Mouse (Mus musculus) bone marrow macrophage, adult 2 months (primary cell): ENCODE measurements around the gene Nup214. TPM values are rescaled to one million over a fixed set of nuclear protein-coding genes. Genes with fewer than 3 reads are reported as not detected.

Experiments used
- H3K27ac ChIP-seq: 2 replicates; pipeline ENCODE4 v1.5.1; 2012; ENCODE audit warnings: low read depth, low read length; ENCODE audit not compliant: insufficient read depth
- H3K4me1 ChIP-seq: 2 replicates; pipeline ENCODE4 v1.6.1; 2012; ENCODE audit warnings: low read length; ENCODE audit not compliant: control insufficient read depth, insufficient read depth
- H3K4me3 ChIP-seq: 2 replicates; pipeline ENCODE4 v1.5.1; 2012; ENCODE audit warnings: mild to moderate bottlenecking, low read length, moderate library complexity; ENCODE audit not compliant: insufficient read depth
- CTCF ChIP-seq: IDR thresholded peaks from 2 replicates; pipeline ENCODE4 v1.5.1; 2012; ENCODE audit warnings: low read depth, mild to moderate bottlenecking, low read length, moderate library complexity
- POLR2A ChIP-seq: IDR thresholded peaks from 2 replicates; pipeline ENCODE4 v1.6.1; 2012; ENCODE audit warnings: mild to moderate bottlenecking, low read depth, low read length, borderline replicate concordance
- polyA plus RNA-seq: library from polyadenylated mRNA; stranded (reverse); fragments of >200 nt; gene quantifications from 2 replicates; pipeline ENCODE4 v1.2.4, GENCODE M21; 2012; ENCODE audit not compliant: missing spikeins, insufficient read depth, insufficient read length

Gene Nup214
- polyA plus RNA-seq, 1 experiment, result 47.3 TPM

DNA sequence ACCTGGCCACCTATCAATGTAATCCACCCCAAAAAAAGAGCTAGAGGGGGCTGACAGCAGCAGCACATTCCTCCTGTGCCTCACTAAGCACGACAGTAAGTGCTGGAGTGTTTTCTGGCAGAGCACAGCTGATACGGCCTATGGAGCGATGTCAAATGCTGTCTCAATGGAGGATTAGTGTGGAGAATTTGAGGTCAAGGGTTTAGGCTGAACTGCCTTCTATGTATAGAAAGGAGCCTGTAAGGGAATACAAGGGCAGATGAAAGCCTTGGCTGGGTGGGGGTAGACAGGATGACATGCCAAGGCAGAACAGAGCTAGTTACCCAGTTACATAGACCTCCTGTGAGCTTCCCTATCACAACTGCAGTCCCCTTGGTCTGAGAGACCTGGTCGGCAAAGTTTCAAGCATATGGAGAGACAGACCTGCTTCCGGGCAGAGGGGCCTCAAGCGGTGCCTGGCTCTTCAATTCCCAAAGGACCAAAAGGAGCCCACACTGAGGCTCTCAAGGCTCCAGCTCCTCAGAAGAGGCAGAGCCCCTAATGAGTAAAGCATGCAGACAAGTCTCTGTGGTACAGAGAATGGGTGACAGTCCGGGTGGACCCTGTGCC is 81.2 kb downstream of the Nup214 start:
- Histone ChIP-seq H3K4me3 (no peak overlapping the region), H3K27ac (no peak overlapping the region), H3K4me1 (peaks cover 4% of the 10 kb centered on the region)
- no peak for TF ChIP-seq POLR2A
- TF ChIP-seq CTCF, result no peak

DNA sequence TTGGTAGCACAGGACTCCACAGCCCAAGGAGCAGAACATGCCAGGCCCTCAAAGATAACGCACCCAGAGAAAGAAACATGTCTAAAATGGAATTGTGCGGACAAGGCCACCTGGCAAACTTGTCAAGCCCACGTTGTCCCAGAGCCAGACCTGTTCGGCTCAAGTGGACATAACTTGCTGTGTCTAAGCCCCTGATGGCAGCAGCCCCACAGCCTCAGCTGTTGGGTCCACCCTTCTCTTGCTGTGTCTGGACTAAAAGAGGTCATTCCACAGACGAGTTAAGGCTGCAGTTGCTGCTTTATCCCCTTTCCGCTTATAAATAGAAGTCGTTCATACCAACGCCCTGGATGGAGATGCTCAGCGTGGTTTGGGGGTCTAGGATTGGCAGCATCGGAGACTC is 82.3 kb downstream of the Nup214 start:
- Histone ChIP-seq H3K4me1 (peaks cover 9% of the 10 kb centered on the region), H3K4me3 (no peak overlapping the region), H3K27ac (no peak overlapping the region)
- TF ChIP-seq CTCF (no peak), POLR2A (no peak)

DNA sequence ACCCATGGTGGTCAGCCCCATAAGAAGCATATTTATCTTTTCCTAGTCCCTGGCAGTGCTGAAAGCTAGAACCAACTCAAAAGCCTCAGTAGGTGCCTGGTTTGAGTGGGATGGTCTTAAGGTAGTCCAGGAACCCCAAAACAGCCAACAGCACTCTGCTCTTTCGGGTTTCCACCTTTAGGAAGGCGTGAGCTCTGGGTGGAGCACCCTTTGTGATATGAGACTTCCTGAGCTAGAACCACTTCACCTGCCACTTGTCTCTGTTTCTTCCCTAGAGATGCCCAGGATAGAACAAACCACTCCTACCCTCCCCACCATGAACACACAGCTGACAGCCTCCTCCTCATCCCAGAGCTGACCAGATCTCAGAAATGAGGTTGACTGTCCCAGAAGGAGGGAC is 83.1 kb downstream of the Nup214 start:
- TF ChIP-seq CTCF (no peak), POLR2A (no peak)
- Histone ChIP-seq H3K4me3 (no peak overlapping the region), H3K4me1 (peaks cover 9% of the 10 kb centered on the region), H3K27ac (no peak overlapping the region)

DNA sequence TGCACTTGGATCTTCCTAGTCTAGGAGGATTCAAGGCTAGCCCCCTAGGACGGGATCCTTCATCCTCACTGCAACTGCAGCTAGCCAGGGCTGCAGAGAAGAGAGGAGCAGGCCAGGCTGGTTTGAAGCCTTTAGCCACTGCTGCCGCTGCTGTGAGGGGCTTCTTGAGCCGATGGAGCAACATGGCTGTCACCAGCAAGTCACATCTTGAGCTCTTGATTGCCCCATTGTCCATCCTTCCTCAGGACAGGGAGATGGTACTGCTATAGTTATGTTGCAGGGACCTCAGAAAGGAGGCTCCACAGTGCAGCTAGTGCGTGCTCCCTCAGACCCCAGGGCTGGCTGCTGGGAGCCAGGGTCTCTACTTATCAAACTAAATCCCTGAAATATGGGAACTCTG is 83.6 kb downstream of the Nup214 start:
- no peak for TF ChIP-seq POLR2A
- TF ChIP-seq CTCF, result no peak
- Histone ChIP-seq H3K27ac (no peak overlapping the region), H3K4me3 (no peak overlapping the region), H3K4me1 (peaks cover 9% of the 10 kb centered on the region)

DNA sequence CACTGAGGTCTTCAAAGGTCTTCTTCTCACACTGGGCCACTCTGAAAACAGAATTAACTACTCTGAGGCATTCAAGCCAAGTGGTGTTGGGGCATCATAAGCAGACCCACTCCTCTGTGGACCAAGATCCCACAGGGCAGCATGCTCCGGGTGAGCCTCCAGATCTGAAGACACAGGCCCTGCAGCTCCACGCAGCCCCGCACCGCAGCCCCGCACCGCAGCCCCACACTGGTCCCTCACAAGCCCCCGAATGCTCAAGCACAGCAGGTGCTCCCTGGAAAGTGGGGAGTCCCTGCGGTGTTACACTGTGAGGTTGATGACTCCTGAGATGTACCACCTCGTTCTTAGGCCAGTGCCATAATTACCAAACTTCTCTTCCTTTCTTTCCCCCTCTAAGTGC is 84.0 kb downstream of the Nup214 start:
- TF ChIP-seq CTCF (no peak), POLR2A (no peak)
- H3K27ac ChIP-seq, result no peak overlapping the region
- no peak overlapping the region for H3K4me3 ChIP-seq
- H3K4me1 ChIP-seq, result peaks cover 9% of the 10 kb centered on the region

DNA sequence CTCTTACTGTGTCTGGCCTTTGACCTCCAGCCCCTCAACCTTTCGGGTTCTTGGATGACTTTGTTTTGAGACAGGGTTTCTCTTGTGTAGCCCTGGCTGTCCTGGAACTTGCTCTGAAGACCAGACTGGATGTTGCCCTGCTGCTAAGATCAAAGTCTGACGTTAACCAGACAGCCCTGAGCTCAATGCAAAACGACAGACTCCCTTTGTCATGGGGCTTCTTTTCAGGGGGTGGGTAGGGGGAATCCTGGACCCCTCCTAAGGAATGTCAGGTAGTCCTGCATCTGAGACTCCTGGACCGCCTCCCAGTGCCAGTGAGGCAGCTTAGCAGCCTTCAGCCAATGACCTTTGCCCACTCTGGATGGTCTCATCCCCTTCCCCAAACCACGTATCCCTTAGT is 84.5 kb downstream of the Nup214 start:
- H3K27ac ChIP-seq, result no peak overlapping the region
- TF ChIP-seq POLR2A, result no peak
- TF ChIP-seq CTCF, result no peak
- peaks cover 9% of the 10 kb centered on the region for H3K4me1 ChIP-seq
- no peak overlapping the region for H3K4me3 ChIP-seq

DNA sequence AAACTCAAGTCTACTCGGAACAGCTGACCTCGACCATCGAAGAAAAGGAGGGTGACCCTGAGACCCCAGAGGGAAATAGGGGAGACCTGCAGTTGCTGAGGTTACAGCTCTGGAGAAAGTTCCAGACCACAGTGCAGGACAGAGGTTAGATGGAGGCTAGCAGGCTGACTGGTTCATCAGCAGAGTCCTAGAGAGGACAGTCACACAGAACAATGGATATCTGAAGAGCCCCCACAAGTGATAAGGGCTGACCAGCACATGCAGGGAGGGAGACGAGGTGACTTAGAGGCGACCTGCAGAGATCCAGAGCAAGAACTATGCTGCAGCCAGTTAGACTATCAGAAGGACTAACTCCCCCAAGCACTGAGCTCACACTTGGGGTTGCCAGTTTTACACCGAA is 85.4 kb downstream of the Nup214 start:
- no peak overlapping the region for H3K27ac ChIP-seq
- TF ChIP-seq POLR2A (no peak), CTCF (no peak)
- H3K4me1 ChIP-seq, result peaks cover 6% of the 10 kb centered on the region
- no peak overlapping the region for H3K4me3 ChIP-seq

DNA sequence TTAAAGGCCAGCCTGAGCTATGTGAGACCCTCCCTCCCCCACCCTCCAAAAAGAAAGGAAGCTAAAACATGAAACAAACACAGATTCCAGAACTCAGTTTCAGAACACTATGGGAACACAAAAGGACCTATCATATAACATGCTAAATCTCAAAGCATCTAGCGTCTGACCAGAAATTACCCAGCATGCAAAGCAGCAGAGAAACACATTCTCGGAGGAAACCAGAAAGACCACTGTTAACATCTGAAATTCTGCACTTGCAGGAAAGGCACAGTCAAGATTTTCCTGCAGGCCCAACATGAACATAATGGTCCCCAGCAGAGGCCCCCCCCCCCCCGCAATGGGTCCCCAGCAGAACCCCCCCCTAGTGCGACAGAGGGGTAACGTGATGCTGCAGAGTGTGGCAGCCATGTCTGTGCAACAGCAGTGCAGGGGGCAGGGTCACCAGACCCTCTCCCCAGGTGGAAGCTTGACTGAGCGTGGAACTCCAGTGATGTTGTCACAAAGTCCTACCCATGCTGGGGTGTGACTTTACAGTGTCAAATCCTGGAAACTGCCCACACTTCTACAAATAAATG is 86.1 kb downstream of the Nup214 start:
- Histone ChIP-seq H3K4me1 (peaks cover 4% of the 10 kb centered on the region), H3K4me3 (no peak overlapping the region), H3K27ac (no peak overlapping the region)
- TF ChIP-seq POLR2A (no peak), CTCF (no peak)

DNA sequence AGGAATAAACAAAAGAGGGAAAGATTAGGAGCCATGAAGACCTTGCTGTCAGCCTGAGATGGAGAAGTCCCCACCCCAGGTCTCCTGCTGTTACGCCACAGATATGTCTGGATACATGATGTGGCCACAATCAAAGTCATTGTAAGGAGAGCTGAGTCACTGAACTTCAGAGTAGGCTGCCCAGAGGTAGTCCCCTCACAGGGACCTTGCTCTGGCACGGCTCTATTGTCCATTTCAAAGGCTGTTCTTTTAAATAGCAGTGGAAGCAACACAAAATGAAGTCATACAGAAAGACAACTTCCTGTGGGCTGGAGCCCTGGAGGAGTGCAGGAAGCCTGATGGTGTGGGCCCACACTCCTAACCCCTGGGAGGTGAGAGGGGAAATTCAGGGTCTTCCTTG is 87.0 kb downstream of the Nup214 start:
- H3K4me3 ChIP-seq, result no peak overlapping the region
- TF ChIP-seq POLR2A (no peak), CTCF (no peak)
- no peak overlapping the region for H3K27ac ChIP-seq
- peaks cover 4% of the 10 kb centered on the region for H3K4me1 ChIP-seq

DNA sequence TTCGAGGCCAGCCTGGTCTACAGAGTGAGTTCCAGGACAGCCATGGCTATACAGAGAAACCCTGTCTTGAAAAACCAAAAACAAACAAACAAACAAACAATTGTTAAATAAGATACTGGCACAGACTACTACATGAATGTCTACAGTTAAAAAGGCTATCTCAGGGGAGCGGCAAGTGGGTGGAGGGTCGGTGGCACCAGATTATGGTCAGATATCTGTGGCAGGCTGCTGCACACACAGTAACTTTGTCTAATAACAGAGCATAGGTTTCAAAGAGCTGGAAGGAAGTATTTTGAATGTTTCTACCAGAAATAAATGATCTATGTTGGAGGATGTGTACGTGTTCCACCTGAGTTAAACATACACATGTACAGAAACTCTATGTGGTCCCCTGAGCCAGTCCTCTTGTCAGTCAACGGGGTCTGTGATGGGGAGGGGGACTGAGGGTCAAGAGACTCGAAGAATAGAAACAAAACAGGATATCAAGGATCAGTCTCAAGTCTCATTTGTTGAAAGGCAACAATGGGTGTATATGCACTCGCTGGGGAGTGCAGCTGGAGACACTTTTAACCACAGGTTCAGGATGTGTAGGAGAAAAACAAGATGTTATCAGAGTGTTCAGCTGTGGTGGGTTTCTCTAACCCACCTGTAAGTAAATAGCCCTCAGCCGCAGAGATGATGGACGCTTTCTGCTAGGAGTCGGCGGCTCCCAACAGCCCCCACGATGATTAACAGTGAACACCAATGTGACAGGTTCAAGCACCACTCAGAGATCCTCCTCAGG is 87.7 kb downstream of the Nup214 start:
- no peak overlapping the region for H3K27ac ChIP-seq
- TF ChIP-seq CTCF (no peak), POLR2A (no peak)

More for the DNA sequence above, 87.7 kb downstream of the Nup214 start:
- Histone ChIP-seq H3K4me1 (peaks cover 4% of the 10 kb centered on the region), H3K4me3 (no peak overlapping the region)
